Mouse (Mus musculus) heart, postnatal 4 days (tissue): ENCODE data around the gene Ttll1. TPM values are rescaled to one million over a fixed set of nuclear protein-coding genes. Genes with fewer than 3 reads are reported as not detected.

Source experiments
- DNase-seq: peaks from one replicate; pipeline ENCODE4 v3.0.0; 2021
- microRNA-seq, 2 experiments: library from miRNA; unstranded; fragments of <30 nt; microRNA quantifications; one replicate each; pipeline ENCODE4 v1.2.0; 2021 to 2022
- total RNA-seq, 2 experiments: library from RNA; stranded (reverse); gene quantifications; 2 replicates each; pipeline ENCODE4 v1.2.3; 2021

Gene Ttll1
- total RNA-seq, 2 experiments from 2014 or later, result 20.7 to 24.3 TPM

DNA sequence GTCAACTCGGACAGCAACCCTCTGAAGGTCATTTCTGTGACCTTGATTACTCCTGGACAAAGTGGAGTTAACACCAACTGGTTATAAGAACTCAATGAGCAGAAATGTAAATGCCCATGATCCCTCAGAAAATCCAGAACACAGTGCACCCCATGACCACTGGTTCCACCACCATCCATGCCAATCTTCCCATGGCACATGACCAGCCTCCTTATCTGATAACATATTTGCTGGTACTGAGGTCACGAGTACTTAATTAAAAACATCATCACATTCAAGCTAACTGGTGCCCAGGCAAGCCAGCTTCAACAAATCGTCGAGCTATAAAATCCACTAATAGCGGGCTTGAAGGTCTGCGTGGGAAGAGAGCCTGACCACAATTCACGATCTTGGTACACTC lies 56.3 kb downstream of the Ttll1 start:
- no peak for DNase-seq

DNA sequence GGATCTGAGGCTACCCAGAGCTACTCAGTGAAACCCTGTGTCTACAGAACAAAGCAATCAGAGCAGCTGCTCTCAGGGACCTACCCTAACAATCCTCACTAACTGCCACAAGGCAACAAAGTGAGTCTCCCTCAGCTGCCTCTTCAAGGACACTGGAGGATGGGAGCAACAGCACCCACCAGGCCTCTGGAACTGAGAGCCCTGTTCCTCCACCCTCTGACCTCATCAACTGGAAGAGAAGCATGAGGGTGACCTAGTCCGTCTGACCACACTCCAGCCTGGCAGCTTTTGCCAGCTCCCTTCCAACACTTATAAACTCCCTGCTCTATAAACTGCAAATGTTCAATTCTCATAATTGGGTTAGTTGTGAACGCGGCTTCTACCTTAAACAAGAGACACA lies 56.8 kb downstream of the Ttll1 start:
- peak; percentile 58 for DNase-seq

DNA sequence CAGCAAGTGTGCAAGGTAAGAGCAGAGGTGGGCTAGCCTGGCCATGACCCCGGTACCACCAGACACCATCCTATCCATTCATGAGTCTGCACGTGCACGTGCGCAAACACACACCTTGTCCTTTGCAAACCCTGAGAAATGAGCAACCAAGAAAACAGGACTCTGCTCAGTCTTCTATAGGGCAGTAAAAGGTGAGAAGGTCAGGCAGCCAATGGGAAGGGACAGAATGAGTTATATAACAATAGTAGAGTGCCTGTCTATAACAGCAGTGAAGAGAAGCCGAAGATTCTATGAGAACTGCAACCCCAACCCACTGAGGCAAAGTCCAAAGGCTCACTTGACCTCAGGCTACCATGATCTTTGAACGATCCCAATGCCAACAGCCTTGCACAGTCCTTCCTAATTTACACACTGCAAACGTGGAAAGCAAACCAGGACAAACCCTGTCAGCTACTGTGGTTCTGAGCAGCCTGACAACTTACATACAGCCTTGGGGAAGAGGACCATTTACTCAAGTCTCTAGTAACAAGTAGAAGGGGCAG lies 58.4 kb downstream of the Ttll1 start:
- no peak for DNase-seq

DNA sequence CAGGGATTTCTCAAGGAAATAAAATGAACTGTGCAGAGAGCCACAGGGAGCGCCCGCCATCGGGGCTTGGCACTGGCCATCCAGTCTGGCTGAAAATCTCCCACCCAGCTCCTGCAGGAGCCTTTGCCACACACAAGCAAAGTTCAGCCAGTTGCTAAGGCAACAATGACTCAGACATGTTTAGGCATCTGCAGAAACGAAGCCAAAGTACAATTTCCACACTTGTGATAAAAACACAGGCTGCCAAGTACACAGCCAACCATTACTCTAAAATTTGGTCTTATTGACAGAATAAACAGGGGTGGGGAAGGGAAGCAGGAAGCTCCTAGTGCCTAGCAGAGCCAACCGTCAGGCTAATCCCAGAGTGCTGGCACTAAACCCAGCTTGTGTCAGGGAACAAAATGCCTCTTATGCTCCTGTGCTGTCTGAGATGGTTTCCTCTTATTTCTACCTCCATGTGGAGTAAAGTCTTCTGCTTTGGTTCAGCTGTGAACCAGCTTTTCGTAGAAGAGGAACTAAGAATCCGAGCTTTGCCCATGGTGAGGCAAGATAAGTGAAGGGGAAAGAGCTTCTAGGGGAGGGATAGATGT lies 59.0 kb downstream of the Ttll1 start:
- peak; percentile 41 for DNase-seq

DNA sequence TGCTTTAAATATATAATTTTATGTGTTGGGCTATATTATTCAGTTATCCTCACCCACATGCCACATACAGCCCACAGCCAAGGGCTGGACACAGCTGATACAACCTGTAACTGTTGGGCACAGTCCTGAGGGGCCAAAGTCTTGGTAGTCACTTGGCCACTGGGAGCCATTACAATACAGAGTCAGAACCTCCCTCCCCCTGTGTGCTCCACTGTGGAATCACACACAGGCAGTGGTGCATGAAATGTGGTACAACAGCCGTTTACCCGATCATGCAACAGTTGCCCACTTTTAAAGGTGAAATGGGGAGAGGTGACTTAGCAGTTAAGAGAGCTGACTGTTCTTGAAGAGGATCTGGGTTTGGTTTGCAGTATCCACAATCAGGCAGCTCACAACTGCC lies 60.7 kb downstream of the Ttll1 start:
- no peak for DNase-seq

DNA sequence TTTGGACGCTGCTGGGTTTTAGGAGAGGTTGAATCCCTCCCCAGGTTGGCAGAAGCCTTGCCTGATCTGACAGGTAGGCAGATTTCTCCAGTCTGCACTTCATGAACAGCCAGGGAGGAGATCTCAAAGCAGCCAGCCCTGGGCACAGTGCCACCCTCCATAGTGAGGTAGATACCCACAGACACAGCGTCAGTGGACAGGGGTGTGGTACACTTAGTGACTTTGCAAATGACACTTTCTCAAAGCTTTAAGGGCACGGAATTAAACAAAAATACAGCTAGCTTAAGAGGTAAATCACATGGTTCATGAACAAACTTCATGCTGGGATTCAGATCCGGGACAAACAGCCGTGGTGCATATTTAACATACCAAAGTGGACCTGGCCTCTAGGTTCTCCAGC lies 62.0 kb downstream of the Ttll1 start:
- DNase-seq, result peak; percentile 61

DNA sequence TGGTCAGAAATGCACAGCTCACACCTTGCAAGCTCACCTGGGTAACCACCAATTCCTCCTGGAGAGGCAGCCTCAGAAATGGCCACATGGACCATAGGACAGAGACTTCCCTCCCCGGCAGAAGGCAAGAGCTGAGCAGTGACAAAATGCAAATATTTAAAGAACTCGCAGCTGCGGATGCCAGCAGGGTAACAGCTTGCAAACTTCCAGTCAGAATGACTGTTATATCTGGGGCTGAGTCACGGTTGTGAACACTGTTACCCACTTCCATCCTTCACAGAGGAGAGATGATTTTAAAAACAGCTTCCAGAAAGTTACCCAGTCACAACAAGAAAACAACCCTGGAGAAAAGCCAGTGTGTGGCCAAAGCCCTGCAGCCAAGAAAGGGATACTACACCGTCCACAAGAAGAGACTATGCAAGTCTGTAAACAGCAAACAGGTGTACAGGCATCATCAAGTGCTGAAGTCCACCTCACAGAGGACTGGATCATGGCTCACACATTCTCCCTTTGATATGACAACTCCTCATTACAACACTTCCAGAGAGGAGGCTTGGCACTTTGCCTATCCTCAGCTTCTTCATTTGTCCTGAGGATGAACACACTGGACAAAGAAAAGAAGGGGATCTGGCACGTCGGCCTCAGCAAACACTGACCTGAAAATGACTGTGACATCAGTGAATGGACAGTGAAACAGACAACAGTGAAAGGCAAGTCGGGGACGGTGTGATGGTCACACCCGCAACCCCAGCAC lies 62.7 kb downstream of the Ttll1 start:
- DNase-seq, result peak; percentile 39

DNA sequence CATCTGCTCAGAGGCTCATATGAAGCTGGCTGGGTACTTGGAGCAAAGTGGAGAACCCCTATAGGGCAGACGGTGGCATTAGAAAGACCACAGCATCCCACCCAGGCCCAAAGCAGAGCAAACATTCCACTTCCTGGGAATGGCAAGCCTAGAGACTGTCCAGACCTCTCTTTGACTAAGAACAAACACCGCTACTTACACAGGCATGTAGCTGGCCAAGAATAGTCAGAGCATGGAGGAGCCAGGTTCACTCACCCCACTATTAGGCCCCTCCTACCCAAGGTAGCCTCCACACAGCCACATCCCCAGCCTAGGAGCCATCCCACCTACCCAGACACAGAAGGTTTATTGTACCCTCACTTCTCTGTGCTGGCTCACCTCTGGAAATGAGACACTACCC lies 64.8 kb downstream of the Ttll1 start:
- no peak for DNase-seq

DNA sequence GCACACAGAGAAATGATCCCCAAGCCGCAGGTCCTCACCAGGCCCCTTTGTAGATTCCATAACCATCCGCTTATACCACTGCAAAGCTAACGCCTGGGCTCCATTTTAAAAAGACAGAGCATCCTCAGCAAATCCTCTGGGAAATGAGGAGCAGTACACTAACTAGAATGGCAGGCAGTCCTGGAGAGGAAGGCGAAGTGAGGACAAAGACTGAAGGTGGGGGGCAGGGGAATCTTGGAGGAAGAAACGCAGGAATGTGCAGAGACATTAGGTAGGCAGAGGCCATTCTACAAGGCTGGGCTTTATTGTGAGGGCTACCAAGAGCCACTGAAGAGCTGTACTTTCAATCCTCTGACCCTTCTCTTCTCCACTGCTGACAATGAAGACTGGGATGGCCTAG lies 65.3 kb downstream of the Ttll1 start:
- DNase-seq, result no peak

DNA sequence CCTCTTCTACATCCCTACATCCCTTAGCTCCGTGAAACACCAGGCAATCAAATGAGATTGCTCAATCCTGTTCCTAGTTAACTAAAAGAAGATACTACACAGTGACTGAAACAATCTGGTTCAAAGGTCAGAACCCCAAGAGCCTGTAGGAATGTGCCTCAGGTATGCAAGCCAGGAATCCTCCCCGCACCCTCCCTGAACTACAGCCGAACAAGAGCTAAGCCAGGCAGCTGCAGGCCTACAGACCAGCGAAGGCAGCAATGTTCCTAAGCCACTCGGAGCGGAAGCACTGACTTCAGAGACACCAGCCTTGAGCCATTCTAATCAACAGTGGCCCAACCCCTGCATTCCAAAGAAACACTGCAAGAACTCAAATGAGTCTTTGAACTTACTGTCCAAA lies 66.3 kb downstream of the Ttll1 start:
- no peak for DNase-seq

DNA sequence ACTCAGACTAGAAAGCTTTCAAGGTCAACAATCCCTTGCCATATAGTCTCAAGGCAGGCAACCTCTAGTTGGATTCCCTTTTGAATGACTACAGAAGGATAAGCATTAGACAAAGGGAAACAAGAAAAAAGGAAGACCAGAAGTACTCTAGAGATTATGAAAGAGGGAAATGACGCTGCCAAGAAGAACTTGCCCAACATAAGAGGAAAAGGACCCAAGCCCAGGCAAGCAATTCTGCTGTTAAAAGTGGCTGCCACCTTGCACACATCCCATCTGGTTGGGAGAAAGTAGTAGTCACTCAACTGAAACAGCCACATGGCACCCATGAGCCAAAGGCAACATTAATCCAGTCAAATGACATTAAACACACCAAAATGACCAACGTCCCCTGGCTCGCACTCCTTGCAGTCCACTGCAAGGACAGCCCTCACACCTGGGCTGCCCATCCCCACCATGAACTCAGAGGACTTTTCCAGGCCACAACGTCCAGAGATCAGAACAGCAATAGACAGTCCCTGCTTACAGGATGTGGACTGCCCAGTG lies 68.1 kb downstream of the Ttll1 start:
- DNase-seq, result no peak

DNA sequence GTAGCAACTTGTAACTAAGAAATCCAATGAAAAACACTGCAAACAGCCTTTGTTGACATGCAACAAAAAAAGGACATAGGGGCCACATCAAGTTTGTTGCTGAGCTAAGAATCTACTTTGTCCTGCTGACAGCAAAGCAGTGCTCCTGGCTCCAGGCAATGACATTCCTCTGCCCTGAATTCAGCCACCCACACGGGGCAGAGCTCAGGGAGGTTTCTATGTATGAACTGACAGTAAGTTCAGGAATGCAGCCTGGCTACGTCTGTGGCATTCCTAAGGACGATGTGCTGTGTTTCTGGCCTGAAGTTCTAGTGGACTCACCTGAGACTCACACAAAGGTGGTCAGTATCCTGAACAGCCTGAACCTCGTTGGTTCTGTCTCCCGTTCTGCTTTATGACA lies 70.0 kb downstream of the Ttll1 start:
- DNase-seq, result no peak

DNA sequence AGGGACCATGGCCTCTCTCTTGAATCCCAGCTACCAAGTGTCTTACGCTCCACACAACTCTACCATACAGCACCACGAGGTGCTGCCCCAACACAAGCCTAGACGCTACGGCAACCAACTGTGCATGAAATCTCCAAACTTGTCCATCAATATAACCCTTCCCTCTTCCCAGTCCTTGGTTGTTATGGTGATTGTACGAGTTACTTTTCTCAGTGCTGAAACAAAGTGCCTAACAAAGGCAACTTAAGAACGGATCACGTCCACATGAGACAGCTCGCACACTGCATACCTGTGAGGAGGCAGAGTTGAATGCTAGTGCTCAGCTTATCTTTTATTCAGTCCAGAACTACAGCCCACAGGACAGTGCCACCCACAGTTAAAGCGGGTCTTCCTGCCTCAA lies 74.2 kb downstream of the Ttll1 start:
- no peak for DNase-seq

DNA sequence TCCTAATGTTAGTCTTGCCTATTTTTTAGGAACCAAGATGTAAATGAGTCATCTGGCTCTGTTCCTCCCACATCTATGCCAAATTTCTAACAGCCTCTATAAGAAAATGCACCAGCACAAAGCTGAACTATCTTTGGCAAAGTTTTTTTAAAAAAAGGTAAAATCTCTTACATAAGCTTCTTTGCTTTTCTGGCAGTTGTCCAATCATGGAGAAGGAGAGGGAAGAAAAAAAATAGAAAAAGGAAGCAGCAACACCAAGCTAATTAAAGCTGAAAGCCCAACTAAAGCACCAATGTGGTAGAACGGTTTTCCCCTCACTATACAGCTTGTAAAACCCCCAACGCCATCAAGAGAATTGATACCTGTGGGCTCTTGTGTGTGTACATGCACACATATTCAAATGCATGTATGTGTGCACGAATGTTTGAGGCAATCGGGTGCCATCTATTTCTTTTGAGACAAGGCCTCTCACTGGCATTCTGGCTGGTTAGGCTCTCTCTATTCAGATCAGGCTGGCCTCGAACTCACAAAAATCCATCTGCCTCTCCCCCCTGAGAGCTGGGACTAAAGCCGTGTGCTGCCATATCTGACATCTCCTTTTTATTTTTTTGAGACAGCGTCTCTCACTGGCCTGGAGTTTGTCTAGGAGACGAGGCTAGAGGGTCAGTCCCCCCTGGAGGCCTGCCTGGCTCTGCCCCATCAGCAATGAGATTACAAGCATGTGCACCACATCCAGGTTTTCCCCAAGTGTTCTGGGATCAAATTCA lies 75.2 kb downstream of the Ttll1 start:
- DNase-seq, result no peak

DNA sequence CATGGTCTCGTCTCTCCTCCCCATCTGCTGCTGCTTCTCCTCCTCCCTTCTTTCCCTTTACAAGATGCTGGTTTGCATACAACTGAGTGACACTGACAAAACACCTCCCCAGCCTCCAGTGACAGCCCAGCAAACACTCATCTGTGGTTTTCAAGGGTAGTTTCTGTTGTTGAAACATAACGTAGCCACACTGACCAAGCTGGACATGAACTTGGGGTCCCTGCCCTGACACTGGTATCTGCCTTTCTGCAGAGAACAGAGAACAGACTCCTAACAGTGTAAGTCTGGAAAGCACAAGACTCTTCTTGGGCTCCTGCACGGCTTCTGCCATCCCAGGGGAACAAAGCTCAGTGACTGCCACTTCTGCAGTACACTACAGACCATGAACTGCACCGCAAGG lies 76.0 kb downstream of the Ttll1 start:
- no peak for DNase-seq

Small RNAs within 50 kb of the gene (microRNA-seq; reads per million reads assigned to microRNA genes)
- gene Gm24575, result 0 reads per million in 2 experiments

Other genes with a start within 250 kb of the Ttll1 start
- gene Arfgap3, start 160.6 kb downstream of the Ttll1 start, total RNA-seq, result 10 to 100 TPM; 21.5 to 22.6 TPM
- gene Pacsin2, start 46.3 kb downstream of the Ttll1 start, total RNA-seq, result 100 to 1,000 TPM; 136 to 147 TPM
- 10 to 100 TPM; 22.8 to 28.0 TPM for gene Bik, start 16.0 kb upstream of the Ttll1 start, total RNA-seq
- gene Tspo, start 52.7 kb upstream of the Ttll1 start, total RNA-seq, result 10 to 100 TPM; 78.3 to 85.3 TPM
- gene Mcat, start 52.9 kb upstream of the Ttll1 start, total RNA-seq, result 10 to 100 TPM; 33.0 to 34.4 TPM
- 1 to 10 TPM; 9.3 TPM for gene Ttll12, start 84.3 kb upstream of the Ttll1 start, total RNA-seq
- 1 to 10 TPM; 4.2 to 5.4 TPM for gene Scube1, start 214.1 kb upstream of the Ttll1 start, total RNA-seq